Mouse (Mus musculus) ES-Bruce4 (cell line): ENCODE results near the gene Ceacam10. TPM values are rescaled to one million over a fixed set of nuclear protein-coding genes. Genes with fewer than 3 reads are reported as not detected.

Experiments used
- H3K27ac ChIP-seq: 2 replicates; pipeline ENCODE4 v1.5.1; 2012; ENCODE audit warnings: low read length, inconsistent platforms; ENCODE audit not compliant: insufficient read depth
- H3K27me3 ChIP-seq: 2 replicates; pipeline ENCODE4 v1.6.1; 2012; ENCODE audit warnings: mild to moderate bottlenecking, low read length, inconsistent platforms; ENCODE audit not compliant: control insufficient read depth, poor library complexity, insufficient read depth, severe bottlenecking
- H3K36me3 ChIP-seq: 2 replicates; pipeline ENCODE4 v1.6.1; 2012; ENCODE audit warnings: inconsistent platforms, mild to moderate bottlenecking, low read length, moderate library complexity; ENCODE audit not compliant: control insufficient read depth, poor library complexity, insufficient read depth, severe bottlenecking
- H3K4me1 ChIP-seq: one replicate; pipeline ENCODE4 v1.8.1; 2011; ENCODE audit warnings: low read length; ENCODE audit not compliant: control insufficient read depth, insufficient read depth
- H3K4me3 ChIP-seq: 2 replicates; pipeline ENCODE4 v1.5.1; 2011; ENCODE audit warnings: low read depth, mild to moderate bottlenecking, low read length
- H3K9ac ChIP-seq: 2 replicates; pipeline ENCODE4 v1.6.1; 2012; ENCODE audit warnings: low read depth, mild to moderate bottlenecking, inconsistent platforms; ENCODE audit not compliant: poor library complexity, severe bottlenecking
- H3K9me3 ChIP-seq: replicated peaks from 2 replicates; pipeline ENCODE4 v1.6.1; 2012; ENCODE audit warnings: mild to moderate bottlenecking, low read length, inconsistent platforms; ENCODE audit not compliant: control insufficient read depth, poor library complexity, insufficient read depth, severe bottlenecking
- CTCF ChIP-seq: IDR thresholded peaks from one replicate; pipeline ENCODE4 v1.8.1; 2011; ENCODE audit warnings: low read depth, low read length
- EP300 ChIP-seq: IDR thresholded peaks from 2 replicates; pipeline ENCODE4 v1.6.1; 2011; ENCODE audit warnings: low read depth, low read length; ENCODE audit not compliant: insufficient read depth
- POLR2A ChIP-seq: IDR thresholded peaks from one replicate; pipeline ENCODE4 v1.8.1; 2011; ENCODE audit warnings: low read length; ENCODE audit not compliant: insufficient read depth
- polyA plus RNA-seq: library from polyadenylated mRNA; stranded (reverse); fragments of >200 nt; gene quantifications from 2 replicates; pipeline ENCODE4 v1.2.4, GENCODE M21; 2011; ENCODE audit warnings: low read depth; ENCODE audit not compliant: missing spikeins, insufficient read depth, insufficient read length

The Ceacam10 gene
- polyA plus RNA-seq, 1 experiment = not detected

GRCm38 (mm10) chr7:24827181-24827580, 50.2 kb downstream of the Ceacam10 start:
- Histone ChIP-seq H3K27me3 (no peaks in the 10 kb centered on the region), H3K4me1 (no peaks in the 10 kb centered on the region), H3K9ac (no peak overlapping the region), H3K27ac (no peak overlapping the region), H3K36me3 (no peaks in the 10 kb centered on the region), H3K9me3 (peaks cover 5% of the 10 kb centered on the region; the same call in 1 of the 2 replicates), H3K4me3 (no peak overlapping the region)
- no peak for TF ChIP-seq CTCF
- TF ChIP-seq POLR2A = no peak
- TF ChIP-seq EP300 = no peak

Other genes starting within 250 kb of the Ceacam10 start
- gene Irgq, start 246.5 kb upstream of the Ceacam10 start, polyA plus RNA-seq = 7.2 and 8.2 TPM in 2 replicates
- 1.1 TPM in 1 of 2 replicates, not detected in the other for gene Pinlyp, start 231.1 kb upstream of the Ceacam10 start, polyA plus RNA-seq
- gene Xrcc1, start 230.9 kb upstream of the Ceacam10 start, polyA plus RNA-seq = 84.8 and 85.8 TPM in 2 replicates
- 13.4 and 15.5 TPM in 2 replicates for gene Ethe1, start 189.7 kb upstream of the Ceacam10 start, polyA plus RNA-seq
- 0.88 and 1.4 TPM in 2 replicates for gene Zfp575, start 189.6 kb upstream of the Ceacam10 start, polyA plus RNA-seq
- gene Phldb3, start 166.4 kb upstream of the Ceacam10 start, polyA plus RNA-seq = 5.6 and 7.1 TPM in 2 replicates
- gene Lypd3, start 140.7 kb upstream of the Ceacam10 start, polyA plus RNA-seq = 0.48 and 0.81 TPM in 2 replicates
- 0.85 and 1.5 TPM in 2 replicates for gene Tex101, start 100.5 kb upstream of the Ceacam10 start, polyA plus RNA-seq
- gene BC049730, start 68.0 kb upstream of the Ceacam10 start, polyA plus RNA-seq = not detected in 2 replicates
- not detected in 2 replicates for gene Gm4763, start 50.3 kb upstream of the Ceacam10 start, polyA plus RNA-seq
- not detected in 2 replicates for gene Cd177, start 16.9 kb upstream of the Ceacam10 start, polyA plus RNA-seq
- 21.9 and 24.9 TPM in 2 replicates for gene Gm9844, start 85.0 kb downstream of the Ceacam10 start, polyA plus RNA-seq
- not detected in 2 replicates for gene Lypd4, start 92.7 kb downstream of the Ceacam10 start, polyA plus RNA-seq
- 0.75 and 1.1 TPM in 2 replicates for gene Dmrtc2, start 92.9 kb downstream of the Ceacam10 start, polyA plus RNA-seq
- 2,100 and 2,446 TPM in 2 replicates for gene Rps19, start 107.2 kb downstream of the Ceacam10 start, polyA plus RNA-seq
- gene Cd79a, start 120.2 kb downstream of the Ceacam10 start, polyA plus RNA-seq = 2.8 and 2.9 TPM in 2 replicates
- 90.5 and 108 TPM in 2 replicates for gene Arhgef1, start 125.7 kb downstream of the Ceacam10 start, polyA plus RNA-seq
- not detected in 2 replicates for gene Gm4881, start 167.3 kb downstream of the Ceacam10 start, polyA plus RNA-seq
- 84.4 and 97.6 TPM in 2 replicates for gene Rabac1, start 195.5 kb downstream of the Ceacam10 start, polyA plus RNA-seq
- gene Atp1a3, start 228.8 kb downstream of the Ceacam10 start, polyA plus RNA-seq = 7.0 and 9.4 TPM in 2 replicates